In genomic region chr19:43674316-43674689, GRCm38 (mm10) we compare ENCODE assay signal across 8 mouse cellular contexts. TPM values are rescaled to one million over a fixed set of nuclear protein-coding genes. Genes with fewer than 3 reads are reported as not detected.
DNase-seq lines count a peak whose midpoint lies in the region; ATAC-seq and TF ChIP-seq lines count a peak whose summit lies in the region.

No protein-coding gene starts in this region.

- no peaks in the 10 kb centered on the region for H3K27me3 ChIP-seq in cerebellum, adult 2 months (ENCODE audit: control insufficient read depth, insufficient read depth, low read length)
- H3K27me3 ChIP-seq in embryonic facial prominence, embryonic 14.5 days (replicated peaks; ENCODE audit: control insufficient read depth, insufficient read depth, low read length), result peaks cover 4% of the 10 kb centered on the region; the same call in 1 of the 2 replicates
- peaks cover 10% of the 10 kb centered on the region; the same call in 1 of the 2 replicates for H3K27me3 ChIP-seq in limb, embryonic 13.5 days
- H3K27me3 ChIP-seq in stomach, embryonic 14.5 days (ENCODE audit: control insufficient read depth, insufficient read depth, low read length), result no peaks in the 10 kb centered on the region

- ATAC-seq in embryonic facial prominence, embryonic 14.5 days (ENCODE audit: low read depth), result peak; percentile 2; the same call in 1 of the 2 replicates
- ATAC-seq in limb, embryonic 13.5 days (ENCODE audit: low FRiP score, low read depth), result peak; percentile 20; the same call in 1 of the 2 replicates
- ATAC-seq in stomach, embryonic 14.5 days (ENCODE audit: insufficient number of reproducible peaks, insufficient read depth, low FRiP score, low read depth), result peak; percentile 4

- H3K9ac ChIP-seq in embryonic facial prominence, embryonic 14.5 days (ENCODE audit: low read depth, low read length), result peak overlapping the region; percentile 85
- peak overlapping the region; percentile 92 for H3K9ac ChIP-seq in limb, embryonic 13.5 days
- peak overlapping the region; percentile 83 for H3K9ac ChIP-seq in stomach, embryonic 14.5 days (replicated peaks; ENCODE audit: low read depth, low read length)

- H3K36me3 ChIP-seq in embryonic facial prominence, embryonic 14.5 days (ENCODE audit: control insufficient read depth, insufficient read depth, low read length), result no peaks in the 10 kb centered on the region
- no peaks in the 10 kb centered on the region for H3K36me3 ChIP-seq in limb, embryonic 13.5 days
- H3K36me3 ChIP-seq in stomach, embryonic 14.5 days (ENCODE audit: control insufficient read depth, insufficient read depth, low read length), result no peaks in the 10 kb centered on the region

- no peaks in the 10 kb centered on the region for H3K9me3 ChIP-seq in embryonic facial prominence, embryonic 14.5 days (ENCODE audit: control insufficient read depth, low read length)
- H3K9me3 ChIP-seq in limb, embryonic 13.5 days, result no peaks in the 10 kb centered on the region
- H3K9me3 ChIP-seq in stomach, embryonic 14.5 days (ENCODE audit: control insufficient read depth, low read depth, low read length), result no peaks in the 10 kb centered on the region

- H3K4me1 ChIP-seq in cerebellum, adult 2 months (ENCODE audit: control insufficient read depth, insufficient read depth, low read length), result peaks cover 7% of the 10 kb centered on the region
- peaks cover 6% of the 10 kb centered on the region for H3K4me1 ChIP-seq in lung, adult 2 months (ENCODE audit: control insufficient read depth, insufficient read depth, low read length)
- H3K4me1 ChIP-seq in embryonic facial prominence, embryonic 14.5 days (ENCODE audit: control insufficient read depth, insufficient read depth, low read length), result peaks cover 16% of the 10 kb centered on the region
- peaks cover 32% of the 10 kb centered on the region for H3K4me1 ChIP-seq in limb, embryonic 13.5 days
- H3K4me1 ChIP-seq in stomach, embryonic 14.5 days (ENCODE audit: control insufficient read depth, insufficient read depth, low read length), result peaks cover 22% of the 10 kb centered on the region

- WGBS in cerebellum, adult 2 months, result under 1% methylated on average over 25 of the region's 29 CpGs
- WGBS in lung, adult 2 months, result 1% methylated on average over 20 of the region's 29 CpGs
- 0% methylated on average over 13 of the region's 29 CpGs for WGBS in embryonic facial prominence, embryonic 14.5 days
- WGBS in limb, embryonic 13.5 days, result under 1% methylated on average over 29 of the region's 29 CpGs
- 2% methylated on average over 24 of the region's 29 CpGs for WGBS in stomach, embryonic 14.5 days

- TF ChIP-seq CTCF in cerebellum, adult 2 months (IDR thresholded peaks at IDR 0.05; ENCODE audit: borderline replicate concordance, insufficient read depth, low read depth, low read length), result no peak
- TF ChIP-seq CTCF in lung, adult 2 months (IDR thresholded peaks at IDR 0.05; ENCODE audit: insufficient read depth, low read length), result no peak

- no peak for TF ChIP-seq POLR2A in cerebellum, adult 2 months (IDR thresholded peaks at IDR 0.05; ENCODE audit: borderline replicate concordance, insufficient read depth, low read length)
- no peak for TF ChIP-seq POLR2A in lung, adult 2 months (IDR thresholded peaks at IDR 0.05; ENCODE audit: borderline replicate concordance, extremely low read depth, low read depth, low read length)

- H3K27ac ChIP-seq in cerebellum, adult 2 months (ENCODE audit: insufficient read depth, low read length), result no peak overlapping the region
- H3K27ac ChIP-seq in embryonic facial prominence, embryonic 14.5 days (replicated peaks; ENCODE audit: low read depth, low read length), result peak overlapping the region; percentile 53
- H3K27ac ChIP-seq in limb, embryonic 13.5 days, result peak overlapping the region; percentile 65; the same call in 1 of the 2 replicates
- peak overlapping the region; percentile 72; the same call in 1 of the 2 replicates for H3K27ac ChIP-seq in stomach, embryonic 14.5 days (ENCODE audit: low read length)

- H3K4me2 ChIP-seq in embryonic facial prominence, embryonic 14.5 days (ENCODE audit: low read depth, low read length), result peak overlapping the region; percentile 64
- H3K4me2 ChIP-seq in limb, embryonic 13.5 days (replicated peaks), result peak overlapping the region; percentile 85
- peak overlapping the region; percentile 88 for H3K4me2 ChIP-seq in stomach, embryonic 14.5 days (replicated peaks; ENCODE audit: low read depth, low read length)

- peak overlapping the region; percentile 100 for H3K4me3 ChIP-seq in cerebellum, adult 2 months (replicated peaks; ENCODE audit: insufficient read depth, low read depth, low read length)
- H3K4me3 ChIP-seq in lung, adult 2 months (replicated peaks; ENCODE audit: extremely low read depth, low read depth, low read length), result peak overlapping the region; percentile 69
- peak overlapping the region; percentile 74 for H3K4me3 ChIP-seq in embryonic facial prominence, embryonic 14.5 days (ENCODE audit: low read depth, low read length)
- H3K4me3 ChIP-seq in limb, embryonic 13.5 days, result peak overlapping the region; percentile 83
- peak overlapping the region; percentile 88 for H3K4me3 ChIP-seq in stomach, embryonic 14.5 days (ENCODE audit: low read depth, low read length)

- no peak for DNase-seq in cerebellum, adult 2 months
- no peak for DNase-seq in cerebellum, postnatal 25 days
- peak; percentile 48 for DNase-seq in lung, adult 2 months
- no peak for DNase-seq in lung, postnatal 4 days
- peak; percentile 30 for DNase-seq in embryonic facial prominence, embryonic 14.5 days (ENCODE audit: low spot score)
- no peak for DNase-seq in thymus, postnatal 36 days

RNA-seq across cellular contexts. Expression of gene Slc25a28, which starts 0.4 kb away (rescaled TPM):
- polyA plus RNA-seq in cerebellum, adult 2 months (2012; rRNA removed), result 109 and 110 TPM in 2 replicates
- 62.9 and 74.4 TPM in 2 replicates for polyA plus RNA-seq in lung, adult 2 months (2012; rRNA removed)
- 12.1 and 14.2 TPM in 2 replicates for polyA plus RNA-seq in embryonic facial prominence, embryonic 14.5 days (2014; fragmentation: Nextera tagmentation; extraction: Ambion mirVana)
- 12.2 and 14.2 TPM in 2 replicates for polyA plus RNA-seq in limb, embryonic 13.5 days (2015; fragmentation: Nextera tagmentation; extraction: Ambion mirVana)
- 14.9 and 18.4 TPM in 2 replicates for polyA plus RNA-seq in stomach, embryonic 14.5 days (2014; fragmentation: Nextera tagmentation; extraction: Ambion mirVana)

RNA-seq across cellular contexts. Expression of gene Entpd7, which starts 15.2 kb away (rescaled TPM):
- 10.8 and 11.7 TPM in 2 replicates for polyA plus RNA-seq in cerebellum, adult 2 months (2012; rRNA removed)
- polyA plus RNA-seq in lung, adult 2 months (2012; rRNA removed), result 3.4 and 4.1 TPM in 2 replicates
- 10.9 and 12.3 TPM in 2 replicates for polyA plus RNA-seq in embryonic facial prominence, embryonic 14.5 days (2014; fragmentation: Nextera tagmentation; extraction: Ambion mirVana)
- polyA plus RNA-seq in limb, embryonic 13.5 days (2015; fragmentation: Nextera tagmentation; extraction: Ambion mirVana), result 11.2 and 12.4 TPM in 2 replicates
- 15.7 and 16.3 TPM in 2 replicates for polyA plus RNA-seq in stomach, embryonic 14.5 days (2014; fragmentation: Nextera tagmentation; extraction: Ambion mirVana)

Comparison
In these comparisons a context has a peak if more than half of its experiments do, and no peak if none do; other contexts are left out.
1. DNase-seq: peak in lung, adult 2 months (single experiment) and embryonic facial prominence, embryonic 14.5 days (single experiment); none in cerebellum, adult 2 months (0 of 2), cerebellum, postnatal 25 days (0 of 2), lung, postnatal 4 days (0 of 2) and thymus, postnatal 36 days (0 of 2).
2. Peak in every context shown above with its lines, with median percentiles within 50 percentile points of each other: H3K4me3 ChIP-seq, ATAC-seq, H3K4me2 ChIP-seq and H3K9ac ChIP-seq.